Mouse (Mus musculus) neural tube, embryonic 15.5 days (tissue): ENCODE data around the gene Tpst1. TPM values are rescaled to one million over a fixed set of nuclear protein-coding genes. Genes with fewer than 3 reads are reported as not detected.
"Not testable (repeated sequence)": the region's sequence is repeated elsewhere in the genome, so short reads cannot be mapped to it uniquely, and the experiment has no call there.

Source experiments
- ATAC-seq: fragments of 200-750 bp; cut with Nextera tagmentation; 2 replicates; pipeline ENCODE4 v1.8.0; 2017; ENCODE audit warnings: mild to moderate bottlenecking, moderate TSS enrichment, moderate library complexity; ENCODE audit not compliant: low FRiP score
- H3K27ac ChIP-seq: fragments of 300-500 bp; sonication (generic); replicated peaks from 2 replicates; pipeline ENCODE4 v1.5.1; 2015; ENCODE audit warnings: mild to moderate bottlenecking, inconsistent platforms
- H3K27me3 ChIP-seq: fragments of 300-500 bp; sonication (generic); replicated peaks from 2 replicates; pipeline ENCODE4 v1.6.1; 2015; ENCODE audit warnings: inconsistent platforms
- H3K36me3 ChIP-seq: fragments of 300-500 bp; sonication (generic); 2 replicates; pipeline ENCODE4 v1.6.1; 2015; ENCODE audit warnings: inconsistent platforms
- H3K4me1 ChIP-seq: fragments of 300-500 bp; sonication (generic); 2 replicates; pipeline ENCODE4 v1.6.1; 2015; ENCODE audit warnings: inconsistent platforms
- H3K4me2 ChIP-seq: fragments of 300-500 bp; sonication (generic); 2 replicates; pipeline ENCODE4 v1.6.1; 2015; ENCODE audit warnings: inconsistent platforms, mild to moderate bottlenecking, moderate library complexity
- H3K4me3 ChIP-seq: fragments of 300-500 bp; sonication (generic); replicated peaks from 2 replicates; pipeline ENCODE4 v1.5.1; 2015; ENCODE audit warnings: mild to moderate bottlenecking, inconsistent platforms
- H3K9ac ChIP-seq: fragments of 300-500 bp; sonication (generic); replicated peaks from 2 replicates; pipeline ENCODE4 v1.6.1; 2015; ENCODE audit warnings: mild to moderate bottlenecking, inconsistent platforms
- H3K9me3 ChIP-seq: fragments of 300-500 bp; sonication (generic); replicated peaks from 2 replicates; pipeline ENCODE4 v1.6.1; 2016; ENCODE audit warnings: inconsistent platforms
- WGBS: fragments of 180-500 bp; shearing (Covaris S2); methylation state at CpG from one replicate; pipeline ENCODE4 v1.1.7; 2015; ENCODE audit warnings: mixed read lengths; 5-methylcytosine and 5-hydroxymethylcytosine counted together
- polyA plus RNA-seq: library from polyadenylated mRNA; unstranded; fragments of >200 nt; fragmentation: Nextera tagmentation; extraction: Ambion mirVana; gene quantifications from 2 replicates; pipeline ENCODE4 v1.2.1, GENCODE M21; 2015

The Tpst1 gene
- polyA plus RNA-seq, result 58.8 and 59.2 TPM in 2 replicates

- H3K27me3 ChIP-seq, result no peaks in the 10 kb centered on the region; the same call in 1 of the 2 replicates
- H3K4me3 ChIP-seq, result no peak within 1 kb of the TSS
- no peak for ATAC-seq
- H3K27ac ChIP-seq, result no peak within 1 kb of the TSS
- no peaks in the 10 kb centered on the region for H3K9me3 ChIP-seq
- WGBS, result 95% methylated on average over 6 of the region's 6 CpGs
- H3K9ac ChIP-seq, result no peak within 1 kb of the TSS
- H3K4me2 ChIP-seq, result no peak within 1 kb of the TSS
- no peaks in the 10 kb centered on the region for H3K36me3 ChIP-seq
- no peaks in the 10 kb centered on the region for H3K4me1 ChIP-seq
Measured at GRCm38 (mm10) chr5:130073026-130073425, at the start of gene Tpst1. TSS of gene Tpst1 (plus strand) at chr5:130073326.

- peaks cover 10% of the 10 kb centered on the region; the same call in 1 of the 2 replicates for H3K27me3 ChIP-seq
- H3K4me3 ChIP-seq, result peak overlapping the region; percentile 56
- WGBS, result under 1% methylated on average over 32 of the region's 32 CpGs
- no peaks in the 10 kb centered on the region for H3K36me3 ChIP-seq
- ATAC-seq, result peak; percentile 94
- peak overlapping the region; percentile 63 for H3K9ac ChIP-seq
- peaks cover 16% of the 10 kb centered on the region for H3K4me1 ChIP-seq
- H3K27ac ChIP-seq, result peak overlapping the region; percentile 86
- no peaks in the 10 kb centered on the region for H3K9me3 ChIP-seq
- peak overlapping the region; percentile 96 for H3K4me2 ChIP-seq
Measured at GRCm38 (mm10) chr5:130023767-130024539, 49.2 kb upstream of the Tpst1 start.

DNA sequence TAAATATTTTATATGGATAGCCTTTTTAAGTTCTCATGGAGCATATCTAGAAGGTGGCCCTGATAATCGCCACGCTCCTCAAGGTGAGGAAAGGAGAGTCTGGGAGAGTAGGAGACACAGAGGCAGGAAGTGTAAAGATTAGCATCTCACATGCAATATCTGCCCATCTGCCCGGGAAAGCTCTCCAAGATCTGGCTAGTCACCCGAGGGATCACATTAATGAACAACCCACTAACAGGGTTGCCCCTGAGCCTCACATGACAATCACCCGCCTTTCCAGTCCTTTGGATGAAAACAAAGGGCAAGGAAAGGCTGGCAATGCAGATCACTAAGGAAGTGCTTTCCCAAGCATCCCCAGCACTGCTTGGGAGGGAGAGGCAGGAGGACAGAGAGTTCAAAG is 46.0 kb upstream of the Tpst1 start:
- WGBS, result 68% methylated on average over 5 of the region's 5 CpGs
- no peak overlapping the region for H3K27ac ChIP-seq

DNA sequence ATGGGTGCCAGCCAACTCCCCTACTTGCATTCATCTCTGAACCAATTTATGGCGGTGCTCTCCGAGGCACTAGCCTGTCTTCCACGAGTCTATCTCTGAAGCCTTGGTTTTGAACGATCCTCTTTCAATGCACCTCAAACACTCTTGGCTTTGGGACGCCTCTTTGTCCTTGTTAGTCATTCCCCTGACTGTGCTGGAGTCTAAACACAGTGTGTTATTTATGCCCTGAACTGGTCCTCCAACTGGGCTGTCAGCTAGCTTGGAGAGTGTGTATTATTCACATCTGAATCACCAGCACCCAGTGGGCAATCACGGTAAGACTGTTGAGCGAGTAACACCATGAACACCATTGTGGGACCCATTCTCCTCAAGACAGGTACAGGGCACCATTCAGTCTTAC is 45.4 kb upstream of the Tpst1 start:
- peaks cover 28% of the 10 kb centered on the region for H3K4me1 ChIP-seq

More for the DNA sequence above, 46.0 kb upstream of the Tpst1 start:
- Histone ChIP-seq H3K9ac (no peak overlapping the region), H3K4me2 (no peak overlapping the region), H3K4me1 (peaks cover 24% of the 10 kb centered on the region), H3K9me3 (no peaks in the 10 kb centered on the region), H3K27me3 (peaks cover 10% of the 10 kb centered on the region; the same call in 1 of the 2 replicates), H3K4me3 (no peak overlapping the region), H3K36me3 (no peaks in the 10 kb centered on the region)
- ATAC-seq, result no peak

DNA sequence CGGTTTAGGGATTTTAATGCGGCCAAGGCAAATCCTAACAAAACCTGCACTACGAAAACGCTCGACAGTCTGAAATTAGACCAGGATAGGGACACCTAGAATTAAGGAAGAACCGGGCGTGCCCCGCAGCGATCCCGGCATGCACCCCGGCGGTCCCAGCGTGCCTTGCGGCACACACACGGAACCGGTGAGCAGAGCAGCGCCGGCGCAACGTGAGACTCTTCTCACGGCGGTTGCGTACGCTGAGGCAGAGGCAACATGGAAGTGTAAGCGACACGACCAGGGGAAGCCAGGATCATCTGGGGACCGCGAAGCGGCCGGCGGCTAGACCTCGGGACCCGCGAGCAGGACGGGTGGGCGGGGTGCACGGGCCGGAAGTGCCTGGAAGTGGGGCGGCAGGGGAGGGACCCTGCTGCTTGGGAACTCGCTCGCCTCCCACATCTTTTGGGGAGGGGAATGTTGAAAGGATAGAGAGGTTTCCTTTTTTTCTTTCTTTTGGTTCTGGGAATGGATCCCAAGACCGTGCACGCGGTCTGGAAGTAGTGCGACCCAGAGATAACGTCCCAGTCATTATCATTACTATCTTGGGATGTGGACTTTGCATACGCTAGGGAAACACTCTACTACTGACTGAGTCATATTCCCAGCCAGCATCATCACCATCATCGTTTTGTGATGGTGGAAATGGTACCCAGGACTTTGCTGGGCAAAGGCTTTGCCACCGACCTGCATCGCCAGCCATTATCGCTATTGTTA is 43.8 kb upstream of the Tpst1 start, which contains the start of the genes Asl and Crcp:
Gene Asl, minus strand, starts transcription at position 106 of the 756 bp plus-strand sequence.
Gene Crcp, plus strand, starts transcription at position 149 of the 756 bp plus-strand sequence.
- H3K4me2 ChIP-seq, result peak within 1 kb of the TSS; percentile 71
- H3K9me3 ChIP-seq, result no peaks in the 10 kb centered on the region
- peak; percentile 88 for ATAC-seq
- peaks cover 23% of the 10 kb centered on the region for H3K4me1 ChIP-seq
- H3K9ac ChIP-seq, result peak within 1 kb of the TSS; percentile 81
- H3K4me3 ChIP-seq, result peak within 1 kb of the TSS; percentile 79
- H3K27me3 ChIP-seq, result peaks cover 10% of the 10 kb centered on the region; the same call in 1 of the 2 replicates
- H3K27ac ChIP-seq, result peak within 1 kb of the TSS; percentile 94
- no peaks in the 10 kb centered on the region for H3K36me3 ChIP-seq
- WGBS, result 3% methylated on average over 51 of the region's 51 CpGs

More for the DNA sequence above, 45.4 kb upstream of the Tpst1 start:
- H3K9ac ChIP-seq, result no peak overlapping the region
- H3K9me3 ChIP-seq, result no peaks in the 10 kb centered on the region
- no peak for ATAC-seq
- no peak overlapping the region for H3K27ac ChIP-seq
- H3K4me2 ChIP-seq, result no peak overlapping the region
- H3K4me3 ChIP-seq, result no peak overlapping the region
- 88% methylated on average over 7 of the region's 7 CpGs for WGBS
- H3K36me3 ChIP-seq, result no peaks in the 10 kb centered on the region
- H3K27me3 ChIP-seq, result peaks cover 10% of the 10 kb centered on the region; the same call in 1 of the 2 replicates

DNA sequence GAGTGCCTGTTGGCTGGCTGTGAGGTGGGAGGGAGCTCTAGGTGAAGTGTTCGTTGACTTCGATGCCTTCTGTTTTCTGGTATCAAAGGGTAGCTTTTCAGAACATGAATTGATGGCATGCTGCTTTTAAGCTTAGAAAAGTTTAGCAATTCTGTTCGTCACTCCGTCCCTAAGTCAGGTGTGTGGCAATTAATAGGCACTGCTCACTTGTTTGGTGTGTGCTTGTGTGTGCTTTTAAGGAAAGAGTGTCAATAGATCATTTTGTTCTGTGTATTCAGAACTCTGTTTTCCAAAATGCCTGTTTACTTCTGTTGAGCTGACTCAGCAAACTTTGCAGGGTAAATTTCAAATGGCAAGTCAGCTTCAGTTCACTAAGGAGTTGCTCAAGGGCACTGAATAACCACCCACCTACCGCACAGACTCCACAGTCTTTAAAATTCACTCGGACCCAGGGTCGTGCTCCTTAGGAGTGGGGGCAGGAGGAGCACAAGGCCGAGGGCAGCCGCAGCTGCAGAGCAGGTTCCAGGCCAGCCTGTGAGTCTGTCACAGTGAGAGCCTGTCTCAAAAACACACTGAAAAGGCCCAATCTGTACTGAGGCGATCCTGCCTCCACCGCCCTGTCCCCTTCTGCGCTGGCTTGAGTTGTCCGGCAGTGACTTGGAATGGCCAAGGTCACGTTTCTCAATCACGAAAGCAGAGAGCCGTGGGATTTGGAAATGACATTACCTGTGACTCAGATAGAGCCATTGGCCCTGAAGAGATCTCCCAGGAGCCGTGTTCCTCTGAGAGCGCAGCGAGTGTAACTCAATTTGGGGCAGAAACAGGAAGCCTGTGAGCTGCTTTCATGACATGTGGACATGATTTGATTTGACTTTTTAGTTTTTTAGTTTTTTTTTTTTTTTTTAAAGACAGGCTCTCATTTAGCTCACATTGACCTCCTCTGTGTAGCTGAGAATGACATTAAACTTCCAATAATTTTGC is 41.4 kb upstream of the Tpst1 start:
- 94% methylated on average over 19 of the region's 19 CpGs for WGBS
- H3K4me1 ChIP-seq, result peaks cover 21% of the 10 kb centered on the region
- no peaks in the 10 kb centered on the region for H3K9me3 ChIP-seq
- no peak overlapping the region for H3K9ac ChIP-seq
- H3K36me3 ChIP-seq, result 0 out of 2 replicates have a peak, but pooled peaks cover 8% of the 10 kb centered on the region
- H3K27ac ChIP-seq, result no peak overlapping the region
- H3K4me2 ChIP-seq, result no peak overlapping the region
- peaks cover 6% of the 10 kb centered on the region; the same call in 1 of the 2 replicates for H3K27me3 ChIP-seq
- ATAC-seq, result no peak
- H3K4me3 ChIP-seq, result no peak overlapping the region

GRCm38 (mm10) chr5:130033869-130034268 is 39.3 kb upstream of the Tpst1 start:
- Histone ChIP-seq H3K27ac (no peak overlapping the region), H3K27me3 (no peaks in the 10 kb centered on the region), H3K9ac (no peak overlapping the region), H3K4me1 (peaks cover 21% of the 10 kb centered on the region), H3K4me3 (no peak overlapping the region), H3K36me3 (peaks cover 13% of the 10 kb centered on the region; the same call in 1 of the 2 replicates), H3K4me2 (no peak overlapping the region), H3K9me3 (no peaks in the 10 kb centered on the region)
- no peak for ATAC-seq
- 83% methylated on average over 2 of the region's 2 CpGs for WGBS

DNA sequence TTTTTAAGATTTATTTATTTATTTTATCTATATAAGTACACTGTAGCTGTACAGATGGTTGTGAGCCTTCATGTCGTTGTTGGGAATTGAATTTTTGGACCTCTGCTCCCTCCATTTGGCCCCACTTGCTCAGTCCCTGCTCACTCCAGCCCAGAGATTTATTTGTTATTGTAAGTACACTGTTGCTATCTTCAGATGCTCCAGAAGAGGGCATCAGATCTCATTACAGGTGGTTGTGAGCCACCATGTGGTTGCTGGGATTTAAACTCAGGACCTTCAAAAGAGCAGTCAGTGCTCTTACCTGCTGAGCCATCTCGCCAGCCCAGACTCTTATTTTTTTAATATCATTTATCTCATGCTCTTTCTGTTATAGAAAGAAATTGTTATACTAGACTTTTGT is 36.8 kb upstream of the Tpst1 start:
- not testable (repeated sequence) for H3K27me3 ChIP-seq
- H3K36me3 ChIP-seq, result peaks cover 31% of the 10 kb centered on the region
- WGBS, result 64% methylated on average over 2 of the region's 2 CpGs

DNA sequence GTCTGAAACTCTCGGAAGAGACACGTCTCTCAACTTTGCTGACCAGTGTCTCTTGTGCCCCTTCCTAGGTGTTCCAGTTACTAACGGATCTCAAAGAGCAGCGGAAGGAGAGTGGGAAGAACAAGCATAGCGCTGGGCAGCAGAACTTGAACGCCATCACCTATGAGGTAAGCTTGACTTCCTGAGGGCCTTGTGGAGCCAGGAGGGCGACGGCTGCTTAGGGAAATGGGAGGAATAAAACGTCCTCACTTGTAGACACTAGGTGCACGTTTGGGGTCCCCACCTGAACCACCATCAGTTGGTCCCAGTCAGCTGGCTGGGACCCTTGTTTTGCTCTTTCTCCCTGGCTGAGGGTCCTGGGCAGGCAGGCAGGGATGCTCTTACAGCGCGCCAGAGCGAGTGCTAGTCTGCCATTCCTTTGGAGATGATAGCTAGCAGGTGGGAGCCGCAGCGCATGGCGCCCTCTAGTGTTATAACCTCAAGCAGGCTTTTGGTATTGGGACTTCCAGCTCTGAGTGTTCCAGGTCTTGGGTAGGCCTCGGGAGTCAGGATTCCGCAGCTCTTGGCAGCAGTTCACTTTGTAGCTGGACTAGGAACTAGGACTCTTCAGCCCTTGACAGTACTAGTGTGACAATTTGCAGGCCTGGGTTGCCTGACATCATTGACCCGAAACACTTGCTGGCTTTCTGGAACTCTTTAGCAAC is 35.2 kb upstream of the Tpst1 start:
- no peak for ATAC-seq
- Histone ChIP-seq H3K9me3 (no peaks in the 10 kb centered on the region), H3K27me3 (no peaks in the 10 kb centered on the region), H3K4me1 (0 out of 2 replicates have a peak, but pooled peaks cover 3% of the 10 kb centered on the region), H3K36me3 (peaks cover 46% of the 10 kb centered on the region), H3K4me3 (no peak overlapping the region), H3K27ac (no peak overlapping the region), H3K4me2 (no peak overlapping the region), H3K9ac (no peak overlapping the region)
- 68% methylated on average over 19 of the region's 19 CpGs for WGBS

More for the DNA sequence above, 36.8 kb upstream of the Tpst1 start:
- not testable (repeated sequence) for H3K9ac ChIP-seq, H3K27ac ChIP-seq, H3K4me3 ChIP-seq, H3K9me3 ChIP-seq, H3K4me2 ChIP-seq, ATAC-seq
- peaks cover 12% of the 10 kb centered on the region; the same call in 1 of the 2 replicates for H3K4me1 ChIP-seq

DNA sequence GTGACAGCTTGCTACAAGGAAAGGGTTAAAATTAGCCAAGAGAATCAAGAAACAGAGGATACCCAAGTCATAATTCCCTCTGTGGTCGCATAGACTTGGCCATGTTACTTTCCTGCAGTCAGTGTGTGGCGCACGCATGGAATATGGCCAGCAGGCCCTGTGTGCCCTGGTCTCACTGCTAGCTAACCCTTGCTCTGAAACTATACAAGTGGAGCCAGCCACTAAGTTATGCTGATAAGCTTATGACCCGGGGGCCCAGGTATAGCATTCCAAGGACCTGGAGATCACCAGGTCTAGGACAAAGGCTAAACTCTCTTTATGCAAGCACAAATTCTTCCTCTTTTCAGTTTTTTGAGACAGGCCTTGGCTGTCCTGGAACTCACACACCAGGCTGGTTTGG is 32.3 kb upstream of the Tpst1 start:
- peaks cover 55% of the 10 kb centered on the region for H3K36me3 ChIP-seq
- H3K4me1 ChIP-seq, result 0 out of 2 replicates have a peak, but pooled peaks cover 3% of the 10 kb centered on the region
- no peak overlapping the region for H3K4me2 ChIP-seq
- ATAC-seq, result no peak
- H3K9me3 ChIP-seq, result no peaks in the 10 kb centered on the region
- H3K27ac ChIP-seq, result no peak overlapping the region
- 93% methylated on average over 4 of the region's 4 CpGs for WGBS
- H3K4me3 ChIP-seq, result no peak overlapping the region
- H3K27me3 ChIP-seq, result no peaks in the 10 kb centered on the region
- no peak overlapping the region for H3K9ac ChIP-seq
